Mouse (Mus musculus) right cerebral cortex, postnatal 10 days (tissue): Measurements from ENCODE around the gene Fam155a.

ENCODE experiments used
- DNase-seq, 2 experiments: peaks; one replicate each; pipeline ENCODE4 v3.0.0; 2021; ENCODE audit warnings: low spot score in 2 of 2

The Fam155a gene

GRCm38 (mm10) chr8:9185200-9185599 is 585.8 kb downstream of the Fam155a start:
- no peak for DNase-seq

- no peak for DNase-seq
Observed at GRCm38 (mm10) chr8:9182461-9182860, 588.5 kb downstream of the Fam155a start.

GRCm38 (mm10) chr8:9180686-9181315 is 590.2 kb downstream of the Fam155a start:
- DNase-seq, result no peak

GRCm38 (mm10) chr8:9176974-9177373 is 594.0 kb downstream of the Fam155a start:
- no peak for DNase-seq

GRCm38 (mm10) chr8:9174865-9175565 is 595.9 kb downstream of the Fam155a start:
- DNase-seq, result peak; percentile 71 to 87

- DNase-seq, result no peak
Observed at GRCm38 (mm10) chr8:9171848-9172247, 599.1 kb downstream of the Fam155a start.

GRCm38 (mm10) chr8:9167995-9168394 is 603.0 kb downstream of the Fam155a start:
- DNase-seq, result peak in 1 of 2 experiments; percentile 31

- no peak for DNase-seq
Observed at GRCm38 (mm10) chr8:9161606-9162005, 609.4 kb downstream of the Fam155a start.

GRCm38 (mm10) chr8:9159322-9159721 is 611.6 kb downstream of the Fam155a start:
- no peak for DNase-seq

- DNase-seq, result peak; percentile 32 to 47
Observed at GRCm38 (mm10) chr8:9158652-9159051, 612.3 kb downstream of the Fam155a start.

- no peak for DNase-seq
Observed at GRCm38 (mm10) chr8:9157141-9157781, 613.7 kb downstream of the Fam155a start.
